Mouse (Mus musculus) central nervous system, embryonic 18 days (tissue): ENCODE data around the gene Unc93a. TPM values are rescaled to one million over a fixed set of nuclear protein-coding genes. Genes with fewer than 3 reads are reported as not detected.

ENCODE experiments used
- polyA plus RNA-seq: library from polyadenylated mRNA; depleted of rRNA; stranded (reverse); fragments of >200 nt; gene quantifications from 2 replicates; pipeline ENCODE4 v1.2.3, GENCODE M21; 2012; rRNA removed

The Unc93a gene
- polyA plus RNA-seq = 0.16 and 0.22 TPM in 2 replicates

GRCm38 (mm10) chr17:13131710-13132109 lies at the start of gene Unc93a:
Unc93a (minus strand) TSS chr17:13131810.

GRCm38 (mm10) chr17:13060804-13061203 lies 70.8 kb downstream of the Unc93a start, which contains the start of gene Tcp10b:
Tcp10b (plus strand) TSS chr17:13061104.

Other genes with a start within 250 kb of the Unc93a start
- gene Pnldc1, start 221.6 kb downstream of the Unc93a start, polyA plus RNA-seq = 3.9 and 4.0 TPM in 2 replicates
- 197 and 208 TPM in 2 replicates for gene Tcp1, start 216.1 kb downstream of the Unc93a start, polyA plus RNA-seq
- gene Mrpl18, start 215.5 kb downstream of the Unc93a start, polyA plus RNA-seq = 66.6 and 69.3 TPM in 2 replicates
- 0.78 and 0.96 TPM in 2 replicates for gene Acat3, start 191.2 kb downstream of the Unc93a start, polyA plus RNA-seq
- gene Acat2, start 171.1 kb downstream of the Unc93a start, polyA plus RNA-seq = 162 and 171 TPM in 2 replicates
- gene Wtap, start 137.6 kb downstream of the Unc93a start, polyA plus RNA-seq = 96.2 and 98.8 TPM in 2 replicates
- 183 and 184 TPM in 2 replicates for gene Sod2, start 125.0 kb downstream of the Unc93a start, polyA plus RNA-seq
- gene Gpr31b, start 79.5 kb downstream of the Unc93a start, polyA plus RNA-seq = 0.15 and 0.26 TPM in 2 replicates
- 0.39 and 0.49 TPM in 2 replicates for gene Tcp10b, start 70.7 kb downstream of the Unc93a start, polyA plus RNA-seq
- gene Smok2a, start 89.4 kb upstream of the Unc93a start, polyA plus RNA-seq = not detected in 2 replicates
- gene Smok2b, start 98.4 kb upstream of the Unc93a start, polyA plus RNA-seq = not detected in 2 replicates
- gene Tcp10c, start 222.8 kb upstream of the Unc93a start, polyA plus RNA-seq = 0.03 and 0.04 TPM in 2 replicates